Mouse (Mus musculus): Measurements from ENCODE around the gene Srsf7.
"Not testable (repeated sequence)": the region's sequence is repeated elsewhere in the genome, so short reads cannot be mapped to it uniquely, and the experiment has no call there.

Gene Srsf7

GRCm38 (mm10) chr17:80199160-80199778 lies 7.8 kb downstream of the Srsf7 start:
- no peak for DNase-seq (ENCODE audit: low spot score)

GRCm38 (mm10) chr17:80193075-80193474 lies 14.0 kb downstream of the Srsf7 start:
- no peak for DNase-seq (ENCODE audit: low spot score)

- DNase-seq (ENCODE audit: low spot score), result no peak
These were observed 23.5 kb downstream of the Srsf7 start for GRCm38 (mm10) chr17:80183615-80184014.

- no peak for DNase-seq (ENCODE audit: low spot score)
These were observed 26.6 kb downstream of the Srsf7 start for GRCm38 (mm10) chr17:80180468-80180867.

DNA sequence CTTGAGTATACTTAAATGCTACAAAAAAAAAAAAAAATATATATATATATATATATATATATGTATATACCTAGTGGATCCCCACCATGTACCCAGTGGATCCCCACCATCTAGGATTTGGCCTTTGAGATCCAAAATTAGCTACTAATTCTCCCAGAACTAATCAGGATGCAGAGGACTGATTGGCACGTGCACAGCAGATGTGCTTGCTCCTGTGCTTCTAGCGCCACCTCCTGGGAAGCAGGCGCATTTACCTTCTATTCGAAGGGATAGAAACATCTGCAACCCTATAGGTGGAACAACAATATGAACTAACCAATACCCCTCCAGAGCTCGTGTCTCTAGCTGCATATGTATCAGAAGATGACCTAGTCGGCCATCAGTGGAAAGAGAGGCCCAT lies 27.1 kb downstream of the Srsf7 start:
- peak; percentile 81 for DNase-seq (ENCODE audit: low spot score)

DNA sequence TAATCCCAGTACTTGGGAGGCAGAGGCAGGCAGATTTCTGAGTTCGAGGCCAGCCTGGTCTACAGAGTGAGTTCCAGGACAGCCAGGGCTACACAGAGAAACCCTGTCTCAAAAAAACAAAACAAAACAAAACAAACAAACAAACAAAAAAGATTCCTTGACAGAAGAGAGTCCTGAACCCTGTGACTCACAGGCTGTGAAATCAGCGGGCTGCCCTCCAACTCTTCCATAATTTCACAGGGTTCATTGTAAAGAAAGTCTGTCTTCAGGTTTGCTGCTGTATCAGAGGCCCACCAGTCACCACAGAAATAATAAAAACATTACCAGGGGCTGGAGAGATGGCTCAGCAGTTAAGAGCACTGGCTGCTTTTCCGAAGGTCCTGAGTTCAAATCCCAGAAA lies 28.3 kb downstream of the Srsf7 start:
- DNase-seq (ENCODE audit: low spot score), result not testable (repeated sequence)

DNA sequence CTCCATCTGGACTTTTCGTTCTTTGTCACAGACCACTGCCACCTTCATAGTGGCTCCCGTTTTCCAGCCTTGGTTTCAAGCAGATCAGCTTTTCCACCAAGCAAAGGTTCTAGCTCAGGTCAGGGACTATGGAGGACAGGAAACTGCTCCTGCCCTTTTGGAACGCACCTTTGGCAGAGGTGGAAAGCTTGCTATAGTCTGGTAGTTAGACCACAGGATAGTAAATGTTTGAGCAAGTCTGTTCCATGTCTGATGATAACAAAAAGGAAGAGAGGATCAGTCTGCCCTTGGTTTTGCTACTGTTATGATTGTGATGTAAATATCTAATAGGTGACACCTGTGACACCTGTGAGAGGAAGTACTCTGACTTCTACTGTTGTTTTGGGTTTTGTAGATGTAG lies 31.1 kb downstream of the Srsf7 start:
- no peak for DNase-seq (ENCODE audit: low spot score)

DNA sequence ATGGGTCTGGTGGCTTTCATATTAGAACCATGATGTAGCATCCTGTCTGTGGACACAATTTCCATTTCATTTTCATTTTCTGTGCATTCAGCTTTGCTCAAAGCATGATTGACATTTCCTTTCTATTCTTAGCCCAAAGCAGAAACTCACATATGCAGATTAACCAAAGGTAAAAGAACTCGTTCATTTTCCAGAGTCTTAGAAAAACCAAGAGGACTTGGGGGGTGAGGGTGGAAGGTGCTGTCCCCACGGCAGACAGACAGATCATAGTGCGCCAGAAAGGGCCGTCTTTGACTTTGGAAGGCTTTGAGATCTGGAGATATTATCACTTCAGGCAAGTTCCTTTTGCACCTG lies 31.7 kb downstream of the Srsf7 start:
- no peak for DNase-seq (ENCODE audit: low spot score)

DNA sequence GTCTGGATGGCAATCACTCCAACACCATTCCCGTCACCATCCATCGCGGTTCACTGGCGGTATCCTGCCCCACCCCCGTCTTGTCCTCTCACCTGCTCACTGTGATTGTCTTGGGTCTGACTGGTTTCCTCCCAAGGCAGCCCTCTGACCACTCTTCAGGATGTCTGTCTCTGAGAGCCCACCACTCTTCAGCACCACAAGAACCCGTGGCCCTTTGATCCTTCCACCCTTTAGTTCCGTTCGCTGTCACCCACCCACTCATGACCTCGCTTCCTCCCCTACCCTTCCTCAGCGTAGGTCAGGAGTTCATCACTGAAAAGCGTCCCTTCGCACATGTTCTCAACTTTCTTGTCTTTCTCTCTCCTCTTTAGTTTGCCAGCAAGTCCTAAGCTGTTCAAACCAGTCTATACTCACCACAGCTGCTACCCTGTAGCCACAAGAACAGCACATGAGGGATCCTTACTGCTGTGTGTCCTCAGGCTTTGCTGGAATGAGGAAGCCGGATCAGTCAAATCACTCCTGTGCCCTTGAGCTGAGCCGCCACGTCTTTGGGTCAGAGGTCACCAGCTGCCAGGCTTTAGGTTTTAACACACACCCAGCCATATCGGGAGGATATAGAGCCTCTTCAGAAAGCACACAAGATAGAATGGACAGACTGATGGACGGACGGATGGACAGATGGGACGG lies 32.3 kb downstream of the Srsf7 start:
- DNase-seq (ENCODE audit: low spot score), result no peak

- no peak for DNase-seq (ENCODE audit: low spot score)
These were observed 33.0 kb downstream of the Srsf7 start for GRCm38 (mm10) chr17:80174146-80174545.

GRCm38 (mm10) chr17:80173708-80174107 lies 33.4 kb downstream of the Srsf7 start:
- no peak for DNase-seq (ENCODE audit: low spot score)

DNA sequence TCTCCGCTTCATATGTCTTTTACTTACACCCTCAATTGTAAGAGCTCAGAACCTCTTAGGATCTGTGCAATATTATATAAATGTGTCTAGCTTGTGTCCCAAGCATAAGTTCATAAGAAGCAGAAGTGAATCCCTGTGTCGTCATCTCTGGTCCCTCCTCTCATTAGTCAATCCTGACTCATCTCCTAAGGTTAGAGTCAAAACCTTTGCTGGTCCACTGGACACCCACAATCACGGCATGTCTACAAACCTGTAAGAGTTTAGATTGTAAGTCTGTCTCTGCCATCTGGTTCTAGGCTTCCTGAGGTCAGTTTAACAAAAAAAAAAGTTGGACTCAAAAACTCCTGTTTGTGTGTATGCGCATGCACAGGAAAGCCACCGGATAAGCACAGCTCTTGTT lies 34.3 kb downstream of the Srsf7 start:
- DNase-seq (ENCODE audit: low spot score), result peak; percentile 34

DNA sequence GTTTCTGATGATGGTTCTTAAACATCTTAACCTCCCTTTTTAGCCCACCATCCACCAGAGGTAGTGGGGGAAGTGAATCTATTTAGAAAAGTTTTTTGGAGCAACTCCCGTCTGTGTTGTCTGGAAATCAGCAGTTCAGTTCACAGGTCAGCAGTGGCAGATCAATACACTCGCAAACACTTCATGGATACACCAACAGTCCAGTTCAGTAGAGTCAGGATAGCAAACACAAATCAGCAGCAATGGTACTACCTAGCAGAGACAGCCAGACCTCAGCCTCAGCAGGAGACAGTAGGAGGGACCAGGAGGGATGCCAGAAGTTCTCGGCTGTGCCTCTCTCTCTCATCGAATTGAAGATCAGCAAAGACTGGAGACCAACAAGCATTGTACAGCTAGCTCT lies 35.2 kb downstream of the Srsf7 start:
- no peak for DNase-seq (ENCODE audit: low spot score)

DNA sequence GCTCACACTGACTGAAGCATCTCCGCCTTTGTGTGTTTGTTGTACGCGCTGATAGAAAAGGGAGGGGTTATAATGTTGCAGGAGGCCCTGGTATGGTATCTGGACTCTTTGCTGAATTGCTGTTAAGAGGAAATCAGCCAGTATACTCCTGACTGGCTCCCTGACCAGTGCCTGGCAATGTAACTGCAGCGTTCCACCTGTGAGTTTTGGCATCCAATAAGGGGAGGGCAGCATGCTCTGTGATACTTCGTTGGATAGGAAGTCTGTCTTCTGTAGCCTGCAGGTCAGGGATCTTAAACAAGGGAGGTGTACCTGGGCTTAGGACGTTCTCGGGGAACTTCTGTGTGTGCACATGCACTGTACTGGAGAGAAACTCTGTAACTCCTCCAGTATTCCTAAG lies 36.2 kb downstream of the Srsf7 start:
- DNase-seq (ENCODE audit: low spot score), result no peak

DNA sequence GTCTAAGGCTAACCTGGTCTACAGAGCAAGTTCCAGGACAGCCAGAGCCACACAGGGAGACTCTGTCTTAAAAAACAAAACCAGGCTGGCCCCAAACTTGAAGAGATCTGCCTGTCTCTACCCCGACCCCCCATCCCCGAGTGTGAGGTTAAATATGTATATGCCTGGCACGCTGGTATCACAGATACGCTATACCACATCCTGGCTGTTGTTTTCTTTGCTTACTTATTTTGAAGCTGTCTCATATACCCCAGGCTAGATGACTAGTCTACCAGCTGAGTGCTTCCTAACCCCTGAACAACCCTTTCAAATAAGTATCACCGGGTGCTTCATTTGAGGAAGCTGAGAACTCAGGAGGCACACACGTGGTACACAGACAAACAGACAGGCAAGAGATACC lies 37.3 kb downstream of the Srsf7 start:
- DNase-seq (ENCODE audit: low spot score), result no peak

- no peak for DNase-seq (ENCODE audit: low spot score)
These were observed 38.5 kb downstream of the Srsf7 start for GRCm38 (mm10) chr17:80168425-80169182.

GRCm38 (mm10) chr17:80167851-80168251 lies 39.3 kb downstream of the Srsf7 start:
- DNase-seq (ENCODE audit: low spot score), result no peak

DNA sequence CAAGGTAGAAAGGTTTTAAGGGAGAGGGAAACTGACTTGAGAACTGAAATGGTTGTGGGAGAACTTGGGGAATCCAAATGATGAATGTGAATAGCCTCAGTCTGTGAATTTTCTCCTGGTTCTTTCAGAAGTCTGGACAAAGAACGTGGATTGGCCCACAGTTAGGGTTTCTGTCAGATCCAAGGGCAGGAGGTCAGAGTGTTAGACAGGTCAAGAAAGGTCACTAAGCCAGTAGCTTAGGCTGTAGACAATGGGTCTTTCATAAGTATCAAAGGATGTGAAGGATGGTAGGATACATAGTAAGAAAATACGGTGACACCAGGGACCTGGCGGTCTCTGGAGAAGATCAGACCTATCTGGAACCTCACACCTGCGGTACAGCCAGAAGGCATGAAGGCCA lies 39.7 kb downstream of the Srsf7 start:
- no peak for DNase-seq (ENCODE audit: low spot score)

- DNase-seq (ENCODE audit: low spot score), result no peak
These were observed 40.8 kb downstream of the Srsf7 start for GRCm38 (mm10) chr17:80166346-80166745.

DNA sequence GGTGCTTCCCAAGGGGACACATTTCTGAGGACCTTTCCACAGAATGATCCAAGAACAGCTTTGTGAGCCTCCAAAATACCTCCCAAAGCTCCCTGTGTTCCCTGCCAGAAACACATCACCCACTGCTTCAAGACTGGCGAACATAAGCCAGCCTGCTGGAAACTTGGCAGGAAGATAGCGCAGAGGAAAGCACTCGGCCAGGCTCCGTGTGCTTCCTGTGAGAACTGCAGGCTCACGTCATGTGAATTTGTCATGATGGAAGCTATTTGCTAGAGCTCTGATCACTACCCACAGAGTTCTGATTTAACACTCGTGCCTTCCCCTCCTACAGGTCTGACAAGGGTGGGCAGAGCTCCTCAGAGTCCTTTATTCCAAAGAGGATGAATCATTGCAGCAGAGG lies 41.4 kb downstream of the Srsf7 start:
- DNase-seq (ENCODE audit: low spot score), result peak; percentile 49

DNA sequence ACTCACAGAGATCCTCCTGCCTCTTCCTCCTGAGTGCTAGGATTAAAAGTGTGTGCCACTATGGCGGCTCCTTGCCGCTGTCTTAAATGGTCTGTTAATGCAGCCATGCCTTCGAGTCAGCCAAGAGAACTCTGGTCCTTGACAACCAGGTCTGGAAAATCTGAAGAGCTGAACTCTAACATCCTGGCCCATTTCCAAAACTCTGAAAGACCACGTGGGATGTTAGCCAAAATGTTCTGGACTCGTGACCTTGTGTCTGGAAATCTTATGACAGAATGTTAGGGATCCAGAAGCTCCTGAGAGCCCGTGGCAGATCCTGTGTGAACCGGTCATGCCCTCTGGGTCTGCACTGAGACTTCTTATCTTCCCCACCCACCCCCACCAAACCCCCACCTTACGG lies 43.1 kb downstream of the Srsf7 start:
- no peak for DNase-seq (ENCODE audit: low spot score)

- DNase-seq (ENCODE audit: low spot score), result peak; percentile 86
These were observed 46.7 kb downstream of the Srsf7 start for GRCm38 (mm10) chr17:80160454-80160853.

- DNase-seq (ENCODE audit: low spot score), result no peak
These were observed 49.6 kb downstream of the Srsf7 start for GRCm38 (mm10) chr17:80157489-80157888.

Data from lung, postnatal 25 days (tissue).